Mouse (Mus musculus): ENCODE measurements around the gene Adgrg3. TPM values are rescaled to one million over a fixed set of nuclear protein-coding genes. Genes with fewer than 3 reads are reported as not detected.

Gene Adgrg3
- polyA plus RNA-seq, 1 experiment from 2014 or later = 0.61 TPM

- H3K27ac ChIP-seq (replicated peaks) = no peak within 1 kb of the TSS
- no peak within 1 kb of the TSS for H3K4me3 ChIP-seq (ENCODE audit: low read depth, low read length)
- ATAC-seq (ENCODE audit: low FRiP score, low TSS enrichment) = 0 out of 2 replicates have a peak, but pooled peaks have one; percentile 62
- TF ChIP-seq EP300 (optimal IDR thresholded peaks at IDR 0.05) (no peak), CTCF (IDR thresholded peaks at IDR 0.05; ENCODE audit: low read depth) (no peak)
- no peaks in the 10 kb centered on the region for H3K27me3 ChIP-seq (ENCODE audit: control insufficient read depth, insufficient read depth, low read length)
- no peaks in the 10 kb centered on the region for H3K4me1 ChIP-seq (replicated peaks; ENCODE audit: control insufficient read depth, insufficient read depth)
- no peaks in the 10 kb centered on the region for H3K36me3 ChIP-seq (ENCODE audit: control insufficient read depth, insufficient read depth, low read length)
- H3K9me3 ChIP-seq (ENCODE audit: control insufficient read depth, low read length) = no peaks in the 10 kb centered on the region
- H3K9ac ChIP-seq (ENCODE audit: low read length) = no peak within 1 kb of the TSS
- WGBS = 27% methylated on average over 2 of the region's 2 CpGs
- no peak within 1 kb of the TSS for H3K4me2 ChIP-seq (replicated peaks; ENCODE audit: low read depth)
- DNase-seq (ENCODE audit: low spot score) = peak; percentile 21
Measured at GRCm38 (mm10) chr8:95054927-95055510, 37.5 kb downstream of the Adgrg3 start, which contains the start of gene Drc7. TSS of gene Drc7 (plus strand) at chr8:95055103.

- WGBS = 78% methylated on average over 5 of the region's 5 CpGs
- Histone ChIP-seq H3K4me3 (ENCODE audit: low read depth, low read length) (no peak overlapping the region), H3K27ac (replicated peaks) (no peak overlapping the region), H3K9me3 (ENCODE audit: control insufficient read depth, low read length) (no peaks in the 10 kb centered on the region), H3K36me3 (ENCODE audit: control insufficient read depth, insufficient read depth, low read length) (no peaks in the 10 kb centered on the region), H3K4me2 (replicated peaks; ENCODE audit: low read depth) (no peak overlapping the region), H3K27me3 (ENCODE audit: control insufficient read depth, insufficient read depth, low read length) (no peaks in the 10 kb centered on the region), H3K9ac (ENCODE audit: low read length) (no peak overlapping the region), H3K4me1 (replicated peaks; ENCODE audit: control insufficient read depth, insufficient read depth) (no peaks in the 10 kb centered on the region)
- ATAC-seq (ENCODE audit: low FRiP score, low TSS enrichment) (no peak), DNase-seq (ENCODE audit: low spot score) (no peak)
- TF ChIP-seq CTCF (IDR thresholded peaks at IDR 0.05; ENCODE audit: low read depth) = no peak
- no peak for TF ChIP-seq EP300 (optimal IDR thresholded peaks at IDR 0.05)
Measured at GRCm38 (mm10) chr8:95056414-95056813, 38.9 kb downstream of the Adgrg3 start.

GRCm38 (mm10) chr8:95058661-95059060 is 41.2 kb downstream of the Adgrg3 start:
- WGBS = 76% methylated on average over 6 of the region's 6 CpGs
- H3K36me3 ChIP-seq (ENCODE audit: control insufficient read depth, insufficient read depth, low read length) = no peaks in the 10 kb centered on the region
- H3K27ac ChIP-seq (replicated peaks) = no peak overlapping the region
- TF ChIP-seq CTCF (IDR thresholded peaks at IDR 0.05; ENCODE audit: low read depth) = no peak
- no peak for TF ChIP-seq EP300 (optimal IDR thresholded peaks at IDR 0.05)
- H3K9me3 ChIP-seq (ENCODE audit: control insufficient read depth, low read length) = no peaks in the 10 kb centered on the region
- ATAC-seq (ENCODE audit: low FRiP score, low TSS enrichment) (0 out of 2 replicates have a peak, but pooled peaks have one; percentile 14), DNase-seq (ENCODE audit: low spot score) (no peak)
- H3K4me1 ChIP-seq (replicated peaks; ENCODE audit: control insufficient read depth, insufficient read depth) = no peaks in the 10 kb centered on the region
- no peaks in the 10 kb centered on the region for H3K27me3 ChIP-seq (ENCODE audit: control insufficient read depth, insufficient read depth, low read length)
- H3K4me2 ChIP-seq (replicated peaks; ENCODE audit: low read depth) = no peak overlapping the region
- H3K9ac ChIP-seq (ENCODE audit: low read length) = no peak overlapping the region
- no peak overlapping the region for H3K4me3 ChIP-seq (ENCODE audit: low read depth, low read length)

- TF ChIP-seq CTCF (IDR thresholded peaks at IDR 0.05; ENCODE audit: low read depth) (no peak), EP300 (optimal IDR thresholded peaks at IDR 0.05) (no peak)
- Histone ChIP-seq H3K9ac (ENCODE audit: low read length) (no peak overlapping the region), H3K9me3 (ENCODE audit: control insufficient read depth, low read length) (no peaks in the 10 kb centered on the region), H3K27ac (replicated peaks) (no peak overlapping the region), H3K27me3 (ENCODE audit: control insufficient read depth, insufficient read depth, low read length) (no peaks in the 10 kb centered on the region), H3K4me3 (ENCODE audit: low read depth, low read length) (no peak overlapping the region), H3K4me2 (replicated peaks; ENCODE audit: low read depth) (no peak overlapping the region), H3K4me1 (replicated peaks; ENCODE audit: control insufficient read depth, insufficient read depth) (no peaks in the 10 kb centered on the region), H3K36me3 (ENCODE audit: control insufficient read depth, insufficient read depth, low read length) (no peaks in the 10 kb centered on the region)
- DNase-seq (ENCODE audit: low spot score) (no peak), ATAC-seq (ENCODE audit: low FRiP score, low TSS enrichment) (no peak)
- WGBS = 57% methylated on average over 6 of the region's 6 CpGs
Measured at GRCm38 (mm10) chr8:95059812-95060533, 42.5 kb downstream of the Adgrg3 start.

- Histone ChIP-seq H3K4me3 (ENCODE audit: low read depth, low read length) (no peak overlapping the region), H3K9ac (ENCODE audit: low read length) (no peak overlapping the region), H3K27ac (replicated peaks) (no peak overlapping the region), H3K36me3 (ENCODE audit: control insufficient read depth, insufficient read depth, low read length) (no peaks in the 10 kb centered on the region), H3K4me2 (replicated peaks; ENCODE audit: low read depth) (no peak overlapping the region), H3K27me3 (ENCODE audit: control insufficient read depth, insufficient read depth, low read length) (no peaks in the 10 kb centered on the region), H3K4me1 (replicated peaks; ENCODE audit: control insufficient read depth, insufficient read depth) (no peaks in the 10 kb centered on the region), H3K9me3 (ENCODE audit: control insufficient read depth, low read length) (no peaks in the 10 kb centered on the region)
- 64% methylated on average over 2 of the region's 2 CpGs for WGBS
- DNase-seq (ENCODE audit: low spot score) (no peak), ATAC-seq (ENCODE audit: low FRiP score, low TSS enrichment) (no peak)
- no peak for TF ChIP-seq CTCF (IDR thresholded peaks at IDR 0.05; ENCODE audit: low read depth)
- TF ChIP-seq EP300 (optimal IDR thresholded peaks at IDR 0.05) = no peak
Measured at GRCm38 (mm10) chr8:95064531-95064930, 47.0 kb downstream of the Adgrg3 start.

GRCm38 (mm10) chr8:95067582-95067981 is 50.1 kb downstream of the Adgrg3 start:
- peak; percentile 64 for DNase-seq (ENCODE audit: low spot score)
- 59% methylated on average over 3 of the region's 3 CpGs for whole genome bisulfite sequencing

More at GRCm38 (mm10) chr8:95067582-95067981, 50.1 kb downstream of the Adgrg3 start:
- Histone ChIP-seq H3K4me2 (replicated peaks; ENCODE audit: low read depth) (no peak overlapping the region), H3K36me3 (ENCODE audit: control insufficient read depth, insufficient read depth, low read length) (no peaks in the 10 kb centered on the region), H3K4me3 (ENCODE audit: low read depth, low read length) (no peak overlapping the region), H3K4me1 (replicated peaks; ENCODE audit: control insufficient read depth, insufficient read depth) (no peaks in the 10 kb centered on the region), H3K9ac (ENCODE audit: low read length) (no peak overlapping the region), H3K27me3 (ENCODE audit: control insufficient read depth, insufficient read depth, low read length) (no peaks in the 10 kb centered on the region), H3K27ac (replicated peaks) (no peak overlapping the region), H3K9me3 (ENCODE audit: control insufficient read depth, low read length) (no peaks in the 10 kb centered on the region)
- TF ChIP-seq CTCF (IDR thresholded peaks at IDR 0.05; ENCODE audit: low read depth) (peak; percentile 75), EP300 (optimal IDR thresholded peaks at IDR 0.05) (no peak)
- no peak for ATAC-seq (ENCODE audit: low FRiP score, low TSS enrichment)

All from stomach, postnatal 0 days (tissue).